Mouse (Mus musculus) lung, postnatal 25 days (tissue): ENCODE measurements around the gene Capn1.
"Not testable (repeated sequence)": the region's sequence is repeated elsewhere in the genome, so short reads cannot be mapped to it uniquely, and the experiment has no call there.

ENCODE experiments used
- DNase-seq: peaks from one replicate; pipeline ENCODE4 v3.0.0; 2022; ENCODE audit warnings: low spot score

Capn1 gene

GRCm38 (mm10) chr19:6015511-6016315 lies at the start of gene Capn1:
Gene Capn1 (minus strand): TSS chr19:6015897.
- peak; percentile 64 for DNase-seq

GRCm38 (mm10) chr19:6063081-6063480 lies 47.4 kb upstream of the Capn1 start:
- DNase-seq, result no peak

DNA sequence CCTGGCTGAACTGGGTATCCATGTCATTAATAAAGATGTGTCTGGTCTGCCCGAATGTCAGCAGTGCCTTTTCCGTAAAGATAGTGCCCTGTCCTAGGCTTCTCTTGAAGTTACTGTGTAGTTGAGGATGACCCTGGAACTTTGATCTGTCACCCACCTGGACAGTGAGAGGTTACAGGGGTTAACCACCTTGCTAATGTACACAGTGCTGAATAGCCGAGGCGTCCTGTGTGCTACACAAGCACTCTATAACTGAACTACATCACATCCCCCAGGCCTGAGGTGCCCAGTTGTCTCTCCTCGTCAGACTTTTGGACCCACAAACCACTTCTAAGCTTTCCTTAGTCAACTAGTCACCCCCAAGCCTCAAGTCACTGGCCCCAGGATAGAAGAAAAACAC lies 46.7 kb upstream of the Capn1 start:
- DNase-seq, result no peak

GRCm38 (mm10) chr19:6061641-6062302 lies 46.1 kb upstream of the Capn1 start:
- peak; percentile 46 for DNase-seq

- DNase-seq, result peak; percentile 97
Measured at GRCm38 (mm10) chr19:6061021-6061533, 45.4 kb upstream of the Capn1 start, which contains the start of gene Znhit2. Gene Znhit2 (plus strand): TSS chr19:6061192.

GRCm38 (mm10) chr19:6058966-6059365 lies 43.3 kb upstream of the Capn1 start:
- no peak for DNase-seq

DNA sequence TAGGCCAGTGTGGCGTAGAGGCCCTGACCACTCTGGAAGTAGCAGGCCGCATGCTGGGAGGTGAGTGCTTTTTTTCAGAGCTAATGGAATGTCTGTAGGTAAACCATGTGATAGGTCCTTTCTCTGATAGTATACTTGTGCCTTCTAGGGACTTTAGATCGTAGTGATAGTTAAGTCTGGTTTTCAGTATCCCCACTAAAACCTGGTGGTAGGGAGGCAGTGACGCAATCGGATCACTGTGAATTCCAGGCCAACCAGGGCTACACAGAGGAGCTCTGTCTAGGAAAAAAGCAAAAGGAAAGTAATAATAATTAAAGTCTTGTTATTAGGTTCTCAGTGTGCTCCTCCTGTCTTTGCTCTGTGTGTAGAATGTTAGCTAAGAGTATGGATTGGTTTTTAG lies 42.8 kb upstream of the Capn1 start:
- DNase-seq, result no peak

DNA sequence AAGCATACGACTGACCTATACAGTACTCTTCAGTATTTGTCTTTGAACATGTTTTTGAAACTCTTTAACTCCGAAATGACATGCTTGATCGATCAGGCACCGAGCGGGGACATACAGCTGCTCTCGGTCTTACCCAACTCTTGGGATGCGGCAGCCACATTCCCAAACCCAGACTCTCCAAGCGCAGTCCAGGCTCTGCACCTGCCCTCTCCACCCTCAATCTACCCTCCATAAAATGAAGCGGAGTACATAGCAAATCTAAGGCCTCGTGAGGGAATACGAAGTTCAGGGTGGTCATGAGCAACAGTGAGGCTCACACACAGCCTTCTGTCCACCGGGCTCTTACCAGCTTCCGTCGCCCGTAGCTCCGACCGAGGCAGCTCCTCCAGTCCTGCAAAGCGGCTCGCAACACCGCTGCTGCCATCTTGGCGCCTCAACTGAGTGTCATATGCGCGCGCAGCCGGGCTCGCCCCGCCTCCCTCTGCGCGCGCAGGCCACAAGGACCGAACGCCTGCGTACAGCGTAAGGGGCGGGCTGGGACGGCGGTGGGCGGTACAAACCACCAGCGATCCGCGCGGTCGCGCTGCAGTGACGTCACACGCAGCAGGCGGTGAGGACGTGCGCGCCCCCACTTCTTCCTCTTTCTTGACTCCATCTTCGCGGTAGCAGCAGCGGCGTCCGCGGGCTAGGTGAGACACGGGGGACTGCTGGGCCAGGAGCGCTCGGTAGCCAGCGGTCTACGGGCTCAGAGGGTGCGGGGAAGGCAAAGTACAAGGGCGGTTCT lies 41.8 kb upstream of the Capn1 start, which contains the start of the genes Mrpl49 and Fau:
Gene Mrpl49, minus strand, starts transcription at position 473 of the 784 bp plus-strand sequence.
Gene Fau, plus strand, starts transcription at position 532 of the 784 bp plus-strand sequence.
- DNase-seq, result peak; percentile 98

DNA sequence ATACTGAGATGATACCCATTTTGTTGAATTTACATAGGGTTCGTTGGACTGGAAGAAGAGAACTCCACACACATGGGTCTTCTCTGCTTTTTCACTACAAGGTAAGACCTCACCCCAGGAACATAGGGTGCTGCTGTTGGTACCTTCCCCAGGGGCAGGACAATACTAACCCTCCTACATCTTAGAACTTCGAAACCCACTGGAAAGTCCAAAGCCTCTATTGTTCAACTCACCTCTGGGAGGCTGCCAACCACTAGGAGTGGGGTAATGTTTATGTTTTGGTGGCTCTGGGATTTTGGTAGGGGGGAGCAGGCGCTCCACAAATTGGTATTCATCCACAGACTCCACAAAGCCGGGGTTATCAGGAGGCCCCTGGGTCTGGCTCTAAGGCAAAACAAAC lies 41.0 kb upstream of the Capn1 start:
- DNase-seq, result no peak

- no peak for DNase-seq
Measured at GRCm38 (mm10) chr19:6054296-6054695, 38.6 kb upstream of the Capn1 start.

- no peak for DNase-seq
Measured at GRCm38 (mm10) chr19:6052516-6052915, 36.8 kb upstream of the Capn1 start.

DNA sequence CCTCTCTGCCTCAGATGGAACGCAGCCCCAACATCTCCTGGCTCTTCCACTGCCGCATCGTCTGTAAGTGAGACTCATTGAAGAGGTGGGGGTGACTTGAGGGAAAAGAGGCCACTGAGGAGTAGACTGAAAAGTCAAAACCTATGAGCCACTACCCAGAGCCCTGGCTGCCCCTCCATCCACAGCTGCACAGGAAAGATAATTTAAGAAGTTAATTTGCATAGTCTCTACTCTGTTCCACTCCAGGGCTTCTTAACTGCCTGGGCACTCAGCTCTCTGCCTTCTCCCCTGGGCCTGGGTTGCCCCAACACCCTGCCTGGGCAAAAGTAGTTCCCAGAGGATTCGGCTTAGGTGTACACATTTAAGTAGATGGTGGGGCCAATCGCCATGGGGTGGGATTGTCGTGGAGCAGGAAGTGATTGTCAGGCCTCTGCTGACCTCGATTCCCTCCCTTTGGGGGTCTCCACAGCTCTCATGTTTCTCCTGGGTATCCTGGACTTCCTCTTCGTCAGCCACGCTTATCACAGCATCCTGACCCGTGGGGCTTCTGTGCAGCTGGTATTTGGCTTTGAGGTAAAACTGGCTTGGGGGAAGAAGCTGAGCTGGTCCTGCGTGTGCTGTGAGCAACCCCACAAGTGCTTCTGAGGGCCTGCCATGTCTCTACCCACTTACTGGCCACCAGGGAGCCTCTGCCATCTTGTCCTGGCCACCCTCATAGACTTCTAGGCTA lies 33.1 kb upstream of the Capn1 start:
- DNase-seq, result no peak

DNA sequence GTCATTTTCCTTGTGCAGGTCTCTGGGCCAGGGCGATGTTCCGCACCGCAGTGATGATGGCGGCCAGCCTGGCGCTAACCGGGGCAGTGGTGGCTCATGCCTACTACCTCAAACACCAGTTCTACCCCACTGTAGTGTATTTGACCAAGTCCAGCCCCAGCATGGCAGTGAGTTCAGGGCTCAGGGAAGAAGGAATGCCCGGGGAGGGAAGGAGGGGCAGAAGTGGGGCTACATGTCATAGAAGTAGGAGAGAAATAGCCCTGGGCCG lies 32.1 kb upstream of the Capn1 start:
- no peak for DNase-seq

GRCm38 (mm10) chr19:6047154-6047898 lies 31.6 kb upstream of the Capn1 start:
- no peak for DNase-seq

DNA sequence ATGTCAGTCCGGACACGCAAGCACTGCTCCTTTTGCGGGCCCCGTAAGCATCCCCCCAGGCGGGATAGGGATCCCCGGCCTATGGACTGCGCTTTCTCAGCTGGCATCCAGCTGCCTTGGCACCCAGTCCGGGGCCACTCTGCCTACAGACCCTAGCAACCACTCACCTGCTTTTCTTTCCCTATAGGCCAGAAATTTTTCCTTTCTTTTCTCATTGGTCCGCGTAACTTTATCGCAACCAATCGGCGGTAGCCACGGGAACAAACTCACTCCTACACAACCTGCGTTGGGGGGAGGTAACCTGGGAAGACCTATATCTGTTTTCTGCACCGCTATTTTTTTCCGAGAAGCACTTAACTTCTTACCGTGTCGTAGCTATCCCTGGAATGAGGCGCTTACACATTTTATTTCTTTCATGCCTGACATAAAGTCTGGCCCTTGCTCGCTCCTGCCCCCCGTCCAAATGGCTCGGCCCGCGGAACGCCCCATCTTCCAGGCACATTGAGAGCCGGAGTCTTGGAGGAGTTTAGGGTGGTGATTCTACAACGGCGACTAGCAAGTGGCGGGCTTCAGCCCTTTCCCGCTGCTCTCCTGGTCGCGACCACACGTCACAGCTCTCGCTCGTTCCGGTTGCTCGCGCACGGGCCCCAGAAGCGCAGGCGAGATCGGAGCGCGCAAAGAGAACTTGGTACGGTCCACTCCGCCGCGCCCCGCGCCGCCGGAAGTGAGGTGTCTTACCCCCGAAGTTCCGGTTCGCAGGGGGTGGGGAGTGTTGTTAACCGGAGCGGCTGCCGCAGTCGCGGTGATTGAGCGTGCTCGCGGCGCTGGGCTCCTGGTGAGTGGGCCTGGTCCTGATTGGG lies 30.8 kb upstream of the Capn1 start, which contains the start of gene Syvn1:
Gene Syvn1, plus strand, starts transcription at position 283 of the 860 bp plus-strand sequence.
- DNase-seq, result peak; percentile 96

GRCm38 (mm10) chr19:6045366-6046293 lies 29.9 kb upstream of the Capn1 start:
- DNase-seq, result peak; percentile 53

- not testable (repeated sequence) for DNase-seq
Measured at GRCm38 (mm10) chr19:6044102-6044501, 28.4 kb upstream of the Capn1 start.

- DNase-seq, result no peak
Measured at GRCm38 (mm10) chr19:6042293-6042692, 26.6 kb upstream of the Capn1 start.

DNA sequence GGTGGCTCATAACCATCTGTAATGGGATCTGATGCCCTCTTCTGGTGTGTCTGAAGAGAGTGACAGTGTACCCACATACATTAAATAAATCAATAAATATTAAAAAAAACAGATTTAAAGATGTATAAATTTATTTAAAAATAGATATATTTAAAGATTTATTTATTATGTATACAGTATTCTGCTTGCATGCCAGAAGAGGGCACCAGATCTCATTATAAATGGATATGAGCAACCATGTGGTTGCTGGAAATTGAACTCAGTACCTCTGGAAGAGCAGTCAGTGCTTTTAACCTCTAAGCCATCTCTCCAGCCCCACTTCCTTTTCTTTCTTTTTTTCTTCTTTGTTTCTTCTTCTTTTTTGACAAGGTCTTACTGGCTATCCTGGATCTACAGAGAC lies 24.3 kb upstream of the Capn1 start:
- DNase-seq, result no peak
